Mouse (Mus musculus) embryonic fibroblast, embryonic 13.5 days (primary cell): ENCODE results near the gene Slc4a2. TPM values are rescaled to one million over a fixed set of nuclear protein-coding genes. Genes with fewer than 3 reads are reported as not detected.

ENCODE experiments used
- H3K27ac ChIP-seq: 2 replicates; pipeline ENCODE4 v1.5.1; 2012; ENCODE audit warnings: low read length, control low read depth, inconsistent platforms; ENCODE audit not compliant: insufficient read depth
- H3K4me1 ChIP-seq: 2 replicates; pipeline ENCODE4 v1.6.1; 2011; ENCODE audit warnings: low read length; ENCODE audit not compliant: control insufficient read depth, insufficient read depth
- H3K4me3 ChIP-seq: 2 replicates; pipeline ENCODE4 v1.5.1; 2011; ENCODE audit warnings: mild to moderate bottlenecking, control low read depth, low read length; ENCODE audit not compliant: insufficient read depth
- CTCF ChIP-seq: IDR thresholded peaks from 2 replicates; pipeline ENCODE4 v1.5.1; 2011; ENCODE audit warnings: mild to moderate bottlenecking, control low read depth, low read length, moderate library complexity, borderline replicate concordance; ENCODE audit not compliant: insufficient read depth
- POLR2A ChIP-seq: IDR thresholded peaks from 2 replicates; pipeline ENCODE4 v1.6.1; 2011; ENCODE audit warnings: low read depth, mild to moderate bottlenecking, control low read depth, low read length, moderate library complexity
- polyA plus RNA-seq: library from polyadenylated mRNA; stranded (reverse); fragments of >200 nt; gene quantifications from 2 replicates; pipeline ENCODE4 v1.2.4, GENCODE M21; 2011; ENCODE audit warnings: low read depth; ENCODE audit not compliant: missing spikeins, insufficient read length

Slc4a2 gene
- polyA plus RNA-seq, 1 experiment = 59.0 TPM

DNA sequence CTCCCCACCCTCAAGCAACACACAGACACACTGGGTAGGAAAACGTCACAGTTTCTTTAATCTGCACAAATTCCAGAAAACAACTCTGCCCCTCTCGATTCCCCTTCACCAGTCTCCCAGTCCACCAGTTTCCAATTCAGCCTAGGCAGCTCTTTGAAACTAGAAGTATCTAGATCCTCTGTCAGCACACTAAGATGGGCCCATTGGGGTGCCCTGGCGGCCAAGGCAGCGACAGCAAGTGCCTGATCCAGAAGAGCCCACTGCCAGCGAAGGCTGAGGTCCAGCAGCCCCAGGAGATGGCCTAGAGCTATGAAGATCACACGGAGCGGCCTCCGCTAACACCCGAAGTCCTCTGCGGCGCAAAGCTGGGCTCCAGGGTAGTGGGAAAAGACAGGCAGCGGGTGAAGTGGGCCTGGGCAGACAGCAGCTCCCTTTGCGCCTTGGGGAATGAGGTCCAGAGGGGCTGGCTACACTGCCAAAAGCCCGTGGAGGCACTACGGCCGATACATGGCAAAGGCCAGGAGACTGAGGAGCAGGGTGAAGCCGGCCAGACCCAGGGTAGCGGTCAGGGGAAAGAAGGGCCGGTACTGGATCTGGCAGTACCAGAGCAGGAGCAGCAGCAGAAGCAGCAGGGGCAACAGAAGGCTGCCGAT is 21.9 kb downstream of the Slc4a2 start:
- Histone ChIP-seq H3K27ac (peak overlapping the region; percentile 28; the same call in 1 of the 2 replicates), H3K4me3 (peak overlapping the region; percentile 40), H3K4me1 (peaks cover 4% of the 10 kb centered on the region; the same call in 1 of the 2 replicates)
- TF ChIP-seq POLR2A (no peak), CTCF (no peak)

DNA sequence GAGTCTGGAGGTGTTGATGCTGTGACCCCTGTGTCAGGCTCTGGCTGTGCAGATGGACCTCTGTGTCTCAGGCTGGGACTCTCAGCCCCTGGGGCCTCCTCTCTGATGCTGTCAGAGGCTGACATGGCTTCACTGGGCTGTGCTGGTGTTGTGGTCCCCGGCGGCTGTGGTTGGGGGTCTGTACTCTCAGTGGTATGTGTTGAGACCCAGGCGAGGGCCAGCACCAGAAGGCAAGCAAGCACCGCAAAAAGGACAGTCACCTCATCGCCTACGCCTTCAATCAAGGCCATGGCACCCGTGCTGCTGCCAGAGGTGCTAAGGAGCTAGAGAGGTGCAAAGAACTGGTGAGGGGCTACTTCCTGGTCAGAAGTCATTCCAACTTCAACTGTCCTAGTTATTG is 23.0 kb downstream of the Slc4a2 start:
- TF ChIP-seq CTCF (no peak), POLR2A (no peak)
- H3K4me1 ChIP-seq = peaks cover 4% of the 10 kb centered on the region; the same call in 1 of the 2 replicates
- no peak overlapping the region for H3K27ac ChIP-seq
- no peak overlapping the region for H3K4me3 ChIP-seq

DNA sequence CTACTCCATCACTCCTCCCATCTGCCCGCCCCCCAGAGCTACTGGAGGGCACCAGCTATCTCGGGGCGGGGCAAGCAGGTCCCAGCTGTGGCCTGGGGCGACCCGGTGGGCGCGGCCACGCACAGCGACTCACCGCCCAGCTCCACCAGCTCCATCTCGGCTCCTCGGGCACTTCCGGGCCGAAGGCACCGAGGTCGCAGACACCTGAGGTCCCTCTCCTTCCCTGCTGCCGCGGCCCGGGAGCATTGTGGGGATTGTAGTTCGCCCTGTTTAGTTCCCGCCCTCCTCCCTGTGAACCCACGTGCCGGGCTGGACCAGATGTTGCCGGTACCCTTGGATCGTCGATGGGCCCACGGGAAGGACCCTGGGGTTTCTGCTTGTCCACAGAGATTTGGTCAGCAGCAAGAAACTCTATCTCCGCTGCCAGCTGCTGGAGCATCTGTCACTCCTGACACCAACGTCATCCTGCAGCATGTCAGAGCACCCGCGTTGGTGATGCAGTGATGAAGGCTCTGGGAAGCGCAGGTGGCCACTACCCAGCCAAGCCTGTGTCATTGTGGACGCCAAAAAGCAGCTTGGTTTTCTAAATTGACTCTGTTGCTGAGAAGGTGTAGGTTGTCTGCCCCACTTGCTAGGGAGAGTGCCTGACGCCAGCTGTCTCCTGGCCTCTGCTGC is 24.1 kb downstream of the Slc4a2 start, which contains the start of gene Tmub1:
Tmub1 (minus strand) TSS at position 231 of the 675 bp plus-strand sequence.
- no peak within 1 kb of the TSS for H3K27ac ChIP-seq

DNA sequence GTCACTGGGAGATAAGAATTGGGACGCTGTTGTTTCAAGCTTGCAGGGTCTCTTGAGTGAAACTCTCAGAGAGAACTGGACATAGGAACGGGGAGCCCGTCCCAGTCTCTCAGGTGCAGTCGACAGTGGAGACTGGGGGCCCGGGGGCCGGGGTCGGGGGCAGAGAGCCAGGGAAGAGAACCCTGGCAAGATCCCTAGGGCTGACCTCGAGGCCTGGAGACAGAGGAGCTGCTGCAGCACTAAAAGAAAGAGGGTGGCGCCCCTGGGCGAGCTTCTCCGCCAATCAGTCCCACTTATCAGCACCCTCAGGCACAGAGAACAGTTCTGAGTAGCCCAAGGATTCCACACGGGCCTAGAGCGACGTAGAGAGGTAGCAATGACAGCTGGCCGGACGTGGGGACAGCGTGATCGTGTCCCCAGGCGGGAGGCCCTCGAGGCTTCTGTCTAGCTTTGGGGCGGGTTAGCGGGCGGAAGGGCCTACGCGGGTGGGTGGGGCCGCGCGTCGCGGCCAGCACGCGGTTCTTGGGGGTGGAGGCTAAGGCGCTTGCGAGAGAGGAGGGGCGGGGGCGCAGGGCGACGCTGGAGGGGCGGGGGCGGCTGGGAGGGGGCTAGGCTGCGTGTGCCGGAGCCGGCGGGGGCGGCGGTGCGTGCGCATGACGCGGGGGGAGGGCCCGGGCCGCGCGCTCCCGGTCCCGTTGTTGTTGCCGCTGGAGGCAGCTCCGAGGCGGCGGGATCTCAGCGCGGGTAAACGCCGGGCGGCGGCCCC is 27.8 kb downstream of the Slc4a2 start:
- peak; percentile 83 for TF ChIP-seq POLR2A
- TF ChIP-seq CTCF = no peak
- Histone ChIP-seq H3K4me1 (peaks cover 11% of the 10 kb centered on the region), H3K4me3 (peak overlapping the region; percentile 35), H3K27ac (peak overlapping the region; percentile 48)

More for the DNA sequence above, 24.1 kb downstream of the Slc4a2 start, which contains the start of gene Tmub1:
- TF ChIP-seq CTCF (no peak), POLR2A (peak; percentile 22; the same call in 1 of the 2 replicates)
- Histone ChIP-seq H3K4me3 (peak within 1 kb of the TSS; percentile 43), H3K4me1 (peaks cover 4% of the 10 kb centered on the region; the same call in 1 of the 2 replicates)

DNA sequence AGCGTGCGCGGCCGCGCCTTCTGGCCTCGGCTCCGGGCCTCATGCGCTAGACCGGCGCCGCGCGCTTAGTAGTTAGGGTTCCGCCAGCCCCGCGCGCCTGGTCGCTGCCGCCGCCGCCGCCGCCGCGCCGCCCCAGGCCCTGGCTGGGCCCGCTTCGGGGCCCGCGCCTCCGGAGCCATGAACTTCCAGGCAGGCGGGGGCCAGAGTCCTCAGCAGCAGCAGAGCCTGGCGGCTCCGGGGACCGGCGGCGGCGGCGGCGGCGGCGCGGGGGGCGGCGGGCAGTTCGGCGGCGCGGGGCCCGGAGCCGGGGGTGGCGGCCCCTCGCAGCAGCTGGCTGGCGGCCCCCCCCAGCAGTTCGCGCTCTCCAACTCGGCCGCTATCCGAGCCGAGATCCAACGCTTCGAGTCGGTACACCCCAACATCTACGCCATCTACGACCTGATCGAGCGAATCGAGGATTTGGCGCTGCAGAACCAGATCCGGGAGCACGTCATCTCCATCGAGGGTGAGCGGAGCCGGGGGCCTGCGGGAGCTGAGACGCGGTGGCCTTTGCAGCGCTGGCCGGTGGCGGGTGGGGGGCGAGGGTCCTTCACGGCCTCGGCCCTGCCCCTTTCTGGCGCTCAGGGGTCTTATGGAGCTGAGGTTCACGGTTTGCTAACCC is 28.5 kb downstream of the Slc4a2 start, which contains the start of gene Agap3:
Agap3 (plus strand) TSS at position 148 of the 661 bp plus-strand sequence.
- Histone ChIP-seq H3K4me1 (peaks cover 11% of the 10 kb centered on the region), H3K27ac (peak within 1 kb of the TSS; percentile 48)
- TF ChIP-seq CTCF = no peak
- TF ChIP-seq POLR2A = no peak

DNA sequence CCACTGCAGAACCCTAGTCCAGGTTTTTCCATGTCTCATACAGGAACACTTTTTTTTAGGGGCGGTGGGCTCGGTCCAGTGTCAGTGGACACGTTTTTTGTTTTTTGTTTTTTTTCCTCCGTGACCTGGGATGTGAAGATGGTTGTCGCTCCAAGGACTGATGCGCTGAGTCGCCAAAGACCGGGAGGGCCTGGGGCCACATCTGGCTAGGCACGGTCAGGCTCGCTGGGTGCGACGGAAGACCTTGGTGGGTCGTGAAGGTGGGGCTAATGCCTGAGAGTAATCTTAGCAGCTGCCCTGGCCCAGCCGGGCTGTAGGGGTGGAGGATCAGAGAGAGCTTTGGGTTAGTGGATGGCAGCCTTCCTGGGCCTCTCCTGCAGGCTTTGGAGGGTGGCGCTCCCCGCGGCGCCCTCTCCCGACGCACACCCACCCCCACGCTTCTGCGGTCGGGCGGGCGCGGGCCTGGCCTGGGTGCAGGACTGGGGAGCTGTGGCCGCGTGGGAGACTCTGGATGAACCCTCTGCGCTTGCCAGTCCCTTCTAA is 29.1 kb downstream of the Slc4a2 start:
- Histone ChIP-seq H3K27ac (peak overlapping the region; percentile 1; the same call in 1 of the 2 replicates), H3K4me1 (peaks cover 11% of the 10 kb centered on the region), H3K4me3 (peak overlapping the region; percentile 62)
- TF ChIP-seq CTCF = no peak
- no peak for TF ChIP-seq POLR2A

More for the DNA sequence above, 28.5 kb downstream of the Slc4a2 start, which contains the start of gene Agap3:
- H3K4me3 ChIP-seq = peak within 1 kb of the TSS; percentile 62

DNA sequence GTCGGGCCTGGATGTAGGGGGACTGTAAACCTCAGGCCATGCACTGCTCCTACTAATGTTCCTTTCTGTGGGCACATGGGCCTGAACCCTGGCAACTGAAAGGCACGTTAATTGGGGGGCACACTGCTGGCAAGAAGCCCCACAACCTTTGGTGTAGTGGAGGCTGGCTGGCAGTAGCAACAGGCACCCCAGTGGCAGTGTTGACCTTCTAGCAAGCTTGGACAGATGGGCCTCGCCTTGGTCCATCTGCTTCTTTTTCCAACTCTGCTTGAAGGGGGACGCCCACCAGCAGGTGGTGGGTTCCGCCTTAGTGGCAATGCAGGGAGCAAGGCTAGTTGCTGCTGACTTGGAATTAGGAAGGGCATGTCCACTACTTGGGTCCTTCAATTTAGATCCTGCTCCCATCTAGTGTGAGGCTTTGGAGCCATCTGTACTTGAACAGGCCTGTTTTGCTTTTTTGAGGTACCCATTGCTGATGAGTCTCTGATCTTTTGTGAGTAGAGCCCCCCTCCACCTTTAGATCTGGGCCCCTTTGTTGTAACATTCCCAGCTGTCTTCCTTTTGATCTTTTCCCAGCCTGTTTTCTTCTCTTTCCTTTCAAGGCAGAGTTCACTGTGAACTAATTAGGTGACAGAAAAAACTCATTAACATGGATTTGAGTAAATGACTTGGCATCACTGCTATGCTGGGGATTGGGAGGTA is 29.8 kb downstream of the Slc4a2 start:
- TF ChIP-seq POLR2A (no peak), CTCF (no peak)
- Histone ChIP-seq H3K4me1 (peaks cover 11% of the 10 kb centered on the region), H3K4me3 (peak overlapping the region; percentile 62), H3K27ac (no peak overlapping the region)

DNA sequence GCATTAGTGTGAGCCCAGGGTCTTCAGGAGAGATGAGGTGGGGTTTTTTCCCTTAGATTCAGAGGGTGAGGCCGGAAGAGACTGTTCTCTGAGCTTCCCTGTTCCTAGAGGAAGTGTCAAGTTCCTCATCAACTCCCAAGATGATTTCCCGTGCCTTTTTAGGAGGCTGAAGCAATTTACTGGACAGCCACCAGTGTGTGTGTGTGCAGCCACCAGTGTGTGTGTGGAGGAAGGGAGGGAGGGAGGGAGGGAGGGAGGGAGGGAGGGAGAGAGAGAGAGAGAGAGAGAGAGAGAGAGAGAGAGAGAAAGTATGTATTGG is 30.3 kb downstream of the Slc4a2 start:
- peak overlapping the region; percentile 62 for H3K4me3 ChIP-seq
- TF ChIP-seq POLR2A = no peak
- TF ChIP-seq CTCF = no peak
- peaks cover 11% of the 10 kb centered on the region for H3K4me1 ChIP-seq
- H3K27ac ChIP-seq = no peak overlapping the region

DNA sequence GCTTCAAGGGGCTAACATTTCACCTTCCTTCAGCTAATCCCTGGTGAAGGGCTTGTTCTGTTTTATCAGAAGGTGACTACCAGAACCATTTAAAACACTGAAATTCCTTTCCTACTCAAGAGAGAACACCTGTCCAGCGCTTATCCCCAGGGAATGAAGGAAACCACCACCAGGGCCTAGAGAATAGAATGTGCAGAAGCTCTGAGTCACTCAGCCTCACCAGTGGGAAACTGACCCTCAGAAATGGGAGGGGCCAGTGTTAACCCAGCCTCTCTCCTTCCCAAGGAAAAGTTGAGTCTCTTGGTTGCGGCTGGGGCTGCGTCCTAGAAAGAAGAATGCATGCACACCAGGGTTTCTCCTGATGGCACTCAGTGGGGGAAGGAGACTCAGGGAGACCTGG is 31.4 kb downstream of the Slc4a2 start:
- no peak for TF ChIP-seq POLR2A
- no peak for TF ChIP-seq CTCF
- Histone ChIP-seq H3K4me1 (peaks cover 11% of the 10 kb centered on the region), H3K27ac (no peak overlapping the region), H3K4me3 (no peak overlapping the region)
